Mouse (Mus musculus) testis, adult 2 months (tissue): ENCODE measurements around the gene Lep. TPM values are rescaled to one million over a fixed set of nuclear protein-coding genes. Genes with fewer than 3 reads are reported as not detected.

Source experiments
- H3K27ac ChIP-seq: fragments of 200-500 bp; 2 replicates; pipeline ENCODE4 v1.5.1; 2012; ENCODE audit warnings: low read depth, low read length; ENCODE audit not compliant: control insufficient read depth, insufficient read depth
- H3K27me3 ChIP-seq: fragments of 200-500 bp; 2 replicates; pipeline ENCODE4 v1.6.1; 2012; ENCODE audit warnings: mild to moderate bottlenecking, low read length, moderate library complexity; ENCODE audit not compliant: control insufficient read depth, insufficient read depth
- H3K36me3 ChIP-seq: fragments of 200-500 bp; 2 replicates; pipeline ENCODE4 v1.6.1; 2012; ENCODE audit warnings: mild to moderate bottlenecking, low read length; ENCODE audit not compliant: control insufficient read depth, insufficient read depth
- H3K4me1 ChIP-seq: fragments of 200-500 bp; 2 replicates; pipeline ENCODE4 v1.6.1; 2012; ENCODE audit warnings: low read length; ENCODE audit not compliant: control insufficient read depth, insufficient read depth
- H3K4me3 ChIP-seq: fragments of 200-500 bp; 2 replicates; pipeline ENCODE4 v1.5.1; 2012; ENCODE audit warnings: low read depth, mild to moderate bottlenecking, low read length, moderate library complexity, mixed read lengths; ENCODE audit not compliant: control insufficient read depth
- CTCF ChIP-seq: fragments of 200-500 bp; IDR thresholded peaks from 2 replicates; pipeline ENCODE4 v1.5.1; 2012; ENCODE audit warnings: low read depth, mild to moderate bottlenecking, inconsistent platforms, low read length, moderate library complexity; ENCODE audit not compliant: control insufficient read depth, insufficient read depth, insufficient replicate concordance
- POLR2A ChIP-seq: fragments of 200-500 bp; IDR thresholded peaks from 2 replicates; pipeline ENCODE4 v1.6.1; 2012; ENCODE audit warnings: low read depth, mild to moderate bottlenecking, inconsistent platforms, low read length, moderate library complexity; ENCODE audit not compliant: control insufficient read depth
- polyA plus RNA-seq: library from polyadenylated mRNA; depleted of rRNA; stranded (reverse); fragments of >200 nt; gene quantifications from 2 replicates; pipeline ENCODE4 v1.2.3, GENCODE M21; 2012; rRNA removed

Lep gene
- polyA plus RNA-seq = 0.99 and 1.0 TPM in 2 replicates

DNA sequence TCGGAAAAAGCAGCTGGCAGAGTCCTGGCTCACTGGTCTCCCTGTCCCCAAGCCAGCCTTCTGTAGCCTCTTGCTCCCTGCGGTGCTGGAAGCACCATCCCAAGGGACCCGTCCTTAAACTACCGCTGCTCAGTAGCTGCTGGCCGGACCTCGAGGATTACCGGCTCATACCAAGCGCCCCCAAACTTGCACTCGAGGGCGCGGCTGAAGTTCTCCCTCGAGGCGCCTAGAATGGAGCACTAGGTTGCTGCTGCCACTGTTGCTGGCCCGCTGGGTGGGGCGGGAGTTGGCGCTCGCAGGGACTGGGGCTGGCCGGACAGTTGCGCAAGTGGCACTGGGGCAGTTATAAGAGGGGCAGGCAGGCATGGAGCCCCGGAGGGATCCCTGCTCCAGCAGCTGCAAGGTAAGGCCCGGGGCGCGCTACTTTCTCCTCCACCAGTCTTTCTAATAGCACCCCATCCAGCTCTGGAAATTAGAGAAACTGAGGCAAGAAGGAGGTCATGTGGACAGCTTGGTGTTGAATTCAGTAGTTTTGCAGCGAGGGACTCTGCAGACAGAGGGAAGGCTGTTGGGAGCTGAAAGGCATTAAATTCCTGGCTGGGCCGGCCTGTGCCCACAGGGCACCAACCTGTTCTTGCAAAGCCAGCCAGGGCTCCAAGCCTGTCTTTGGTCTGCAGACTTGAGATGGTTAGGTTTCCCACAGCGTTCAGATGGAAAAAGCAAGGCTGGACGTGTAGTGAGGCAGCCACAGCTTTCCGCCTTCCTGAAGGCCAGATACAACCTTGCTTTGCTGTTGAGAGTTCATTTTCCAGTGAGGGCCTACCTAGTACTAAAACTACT, at the start of gene Lep:
Lep (plus strand) TSS at position 375 of the 840 bp plus-strand sequence.
- Histone ChIP-seq H3K27ac (no peak within 1 kb of the TSS), H3K4me3 (no peak within 1 kb of the TSS), H3K27me3 (no peaks in the 10 kb centered on the region), H3K4me1 (peaks cover 3% of the 10 kb centered on the region; the same call in 1 of the 2 replicates), H3K36me3 (no peaks in the 10 kb centered on the region)
- TF ChIP-seq CTCF (no peak), POLR2A (no peak)

DNA sequence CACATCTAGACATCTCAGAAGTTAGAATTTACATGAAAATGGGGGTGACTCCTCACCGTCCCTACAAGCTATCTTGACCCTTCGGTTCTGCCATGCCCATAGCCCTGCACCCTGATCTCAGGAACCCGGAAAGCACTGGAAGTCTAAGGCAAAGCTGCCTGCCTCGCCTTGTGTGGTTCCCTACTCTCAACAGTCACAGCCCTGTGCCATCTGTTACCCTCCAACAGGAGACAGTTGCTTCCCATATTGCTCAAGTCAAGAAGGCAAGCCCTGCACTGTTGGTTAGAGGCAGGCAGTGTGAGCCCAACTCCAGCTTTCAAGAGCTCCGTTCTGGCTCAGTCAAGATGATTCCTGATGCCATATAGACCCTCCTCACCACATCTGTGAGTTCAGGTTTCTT, 48.4 kb upstream of the Lep start:
- no peaks in the 10 kb centered on the region for H3K4me1 ChIP-seq
- no peaks in the 10 kb centered on the region for H3K27me3 ChIP-seq
- H3K27ac ChIP-seq = no peak overlapping the region
- H3K4me3 ChIP-seq = no peak overlapping the region
- H3K36me3 ChIP-seq = no peaks in the 10 kb centered on the region
- TF ChIP-seq CTCF (no peak), POLR2A (no peak)

GRCm38 (mm10) chr6:29013216-29013615, 46.8 kb upstream of the Lep start:
- TF ChIP-seq POLR2A = no peak
- no peak for TF ChIP-seq CTCF
- H3K4me1 ChIP-seq = peaks cover 2% of the 10 kb centered on the region; the same call in 1 of the 2 replicates
- H3K27ac ChIP-seq = no peak overlapping the region
- no peaks in the 10 kb centered on the region for H3K27me3 ChIP-seq
- H3K36me3 ChIP-seq = no peaks in the 10 kb centered on the region
- no peak overlapping the region for H3K4me3 ChIP-seq

DNA sequence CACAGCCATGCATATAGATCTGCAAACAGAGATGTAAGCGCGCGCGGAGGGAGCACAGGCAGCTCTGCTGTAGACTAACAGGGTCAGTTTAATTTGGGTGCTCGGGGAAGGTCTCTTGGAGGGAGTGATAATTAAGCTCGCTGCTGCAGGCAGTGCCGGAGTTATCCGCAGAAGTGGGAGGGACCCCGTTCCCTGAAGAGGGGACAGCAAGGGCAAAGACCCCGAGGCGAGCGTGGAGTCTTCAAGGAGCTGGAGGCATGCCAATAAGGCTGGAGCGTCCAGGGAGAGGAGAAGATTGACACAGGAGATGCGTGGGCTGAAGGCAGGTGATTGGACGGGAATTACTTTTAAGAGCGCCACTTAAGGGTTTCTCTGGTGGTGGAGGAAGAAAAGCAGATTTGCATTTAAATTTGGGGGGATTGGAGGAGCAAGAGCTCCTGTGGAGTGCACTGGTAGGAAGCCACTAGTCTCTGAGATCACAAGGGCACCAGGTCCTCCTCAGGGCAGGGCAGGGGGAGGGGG, 43.1 kb upstream of the Lep start:
- TF ChIP-seq POLR2A = no peak
- TF ChIP-seq CTCF = no peak
- Histone ChIP-seq H3K27ac (no peak overlapping the region), H3K36me3 (no peaks in the 10 kb centered on the region), H3K4me3 (no peak overlapping the region), H3K27me3 (no peaks in the 10 kb centered on the region), H3K4me1 (peaks cover 2% of the 10 kb centered on the region; the same call in 1 of the 2 replicates)

GRCm38 (mm10) chr6:29019756-29020720, 40.0 kb upstream of the Lep start:
- Histone ChIP-seq H3K27ac (no peak overlapping the region), H3K27me3 (no peaks in the 10 kb centered on the region), H3K4me1 (peaks cover 13% of the 10 kb centered on the region), H3K4me3 (no peak overlapping the region), H3K36me3 (no peaks in the 10 kb centered on the region)
- no peak for TF ChIP-seq POLR2A
- TF ChIP-seq CTCF = no peak

GRCm38 (mm10) chr6:29020937-29021336, 39.1 kb upstream of the Lep start:
- H3K4me1 ChIP-seq = peaks cover 13% of the 10 kb centered on the region
- H3K4me3 ChIP-seq = no peak overlapping the region
- TF ChIP-seq POLR2A (no peak), CTCF (no peak)
- no peak overlapping the region for H3K27ac ChIP-seq
- H3K27me3 ChIP-seq = no peaks in the 10 kb centered on the region
- no peaks in the 10 kb centered on the region for H3K36me3 ChIP-seq
